Mouse (Mus musculus): ENCODE results near the gene Unc5c.

- TF ChIP-seq CTCF (IDR thresholded peaks at IDR 0.05; ENCODE audit: low read depth) (no peak), EP300 (IDR thresholded peaks at IDR 0.05; ENCODE audit: low read depth) (no peak)
Observed at GRCm38 (mm10) chr3:141809581-141809980, 344.6 kb downstream of the Unc5c start.
